Mouse (Mus musculus): Measurements from ENCODE around the gene S1pr4. TPM values are rescaled to one million over a fixed set of nuclear protein-coding genes. Genes with fewer than 3 reads are reported as not detected.

Gene S1pr4
- not detected in 2 replicates for polyA plus RNA-seq (2012; ENCODE audit: insufficient read depth, insufficient read length, low replicate concordance, missing spikeins)

- Histone ChIP-seq H3K27ac (ENCODE audit: insufficient read depth, low read depth, low read length) (no peak within 1 kb of the TSS; the same call in 1 of the 2 replicates), H3K4me1 (ENCODE audit: control insufficient read depth, insufficient read depth, low read length) (peaks cover 14% of the 10 kb centered on the region), H3K4me3 (ENCODE audit: insufficient read depth, low read depth, low read length) (peak within 1 kb of the TSS; percentile 20; the same call in 1 of the 2 replicates)
- TF ChIP-seq CTCF (IDR thresholded peaks at IDR 0.05; ENCODE audit: insufficient read depth, low read depth, low read length), result no peak
- no peak for TF ChIP-seq POLR2A (IDR thresholded peaks at IDR 0.05; ENCODE audit: insufficient read depth, low read depth, low read length)
- 80% methylated on average over 3 of the region's 3 CpGs for WGBS
These were observed at the start of gene S1pr4 for GRCm38 (mm10) chr10:81500032-81500431. Gene S1pr4, minus strand, starts transcription at chr10:81500132.

DNA sequence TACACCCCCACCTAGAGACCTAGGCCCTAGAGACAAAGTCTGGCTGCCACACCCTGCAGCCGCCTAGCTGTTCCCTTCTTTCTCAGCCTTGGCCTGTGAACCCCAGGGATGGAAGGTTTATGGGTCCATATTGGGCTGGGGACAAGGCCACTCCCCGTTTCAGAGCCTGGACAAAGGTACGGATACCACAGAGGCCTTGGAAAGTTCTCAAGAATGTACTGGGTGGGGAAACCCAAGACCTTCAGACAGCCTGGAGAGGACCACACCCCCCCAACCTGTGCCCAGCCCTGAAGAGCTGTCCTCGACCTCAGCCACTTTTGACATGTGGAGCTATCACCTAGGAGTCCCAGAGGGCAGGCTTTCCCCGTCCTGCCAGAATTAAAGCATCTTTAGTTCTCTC lies 49.0 kb upstream of the S1pr4 start:
- no peak overlapping the region for H3K27ac ChIP-seq (ENCODE audit: insufficient read depth, low read depth, low read length)
- H3K4me3 ChIP-seq (ENCODE audit: insufficient read depth, low read depth, low read length), result no peak overlapping the region
- H3K4me1 ChIP-seq (ENCODE audit: control insufficient read depth, insufficient read depth, low read length), result peaks cover 10% of the 10 kb centered on the region; the same call in 1 of the 2 replicates
- WGBS, result 76% methylated on average over 5 of the region's 5 CpGs
- TF ChIP-seq POLR2A (IDR thresholded peaks at IDR 0.05; ENCODE audit: insufficient read depth, low read depth, low read length), result no peak
- no peak for TF ChIP-seq CTCF (IDR thresholded peaks at IDR 0.05; ENCODE audit: insufficient read depth, low read depth, low read length)

- WGBS, result 94% methylated on average over 13 of the region's 13 CpGs
- Histone ChIP-seq H3K27ac (ENCODE audit: insufficient read depth, low read depth, low read length) (no peak overlapping the region), H3K4me3 (ENCODE audit: insufficient read depth, low read depth, low read length) (no peak overlapping the region), H3K4me1 (ENCODE audit: control insufficient read depth, insufficient read depth, low read length) (peaks cover 30% of the 10 kb centered on the region)
- TF ChIP-seq POLR2A (IDR thresholded peaks at IDR 0.05; ENCODE audit: insufficient read depth, low read depth, low read length) (no peak), CTCF (IDR thresholded peaks at IDR 0.05; ENCODE audit: insufficient read depth, low read depth, low read length) (no peak)
These were observed 47.0 kb upstream of the S1pr4 start for GRCm38 (mm10) chr10:81546788-81547571.

GRCm38 (mm10) chr10:81546332-81546731 lies 46.4 kb upstream of the S1pr4 start:
- no peak overlapping the region for H3K4me3 ChIP-seq (ENCODE audit: insufficient read depth, low read depth, low read length)
- H3K27ac ChIP-seq (ENCODE audit: insufficient read depth, low read depth, low read length), result no peak overlapping the region
- peaks cover 30% of the 10 kb centered on the region for H3K4me1 ChIP-seq (ENCODE audit: control insufficient read depth, insufficient read depth, low read length)
- 87% methylated on average over 5 of the region's 5 CpGs for WGBS
- no peak for TF ChIP-seq CTCF (IDR thresholded peaks at IDR 0.05; ENCODE audit: insufficient read depth, low read depth, low read length)
- no peak for TF ChIP-seq POLR2A (IDR thresholded peaks at IDR 0.05; ENCODE audit: insufficient read depth, low read depth, low read length)

DNA sequence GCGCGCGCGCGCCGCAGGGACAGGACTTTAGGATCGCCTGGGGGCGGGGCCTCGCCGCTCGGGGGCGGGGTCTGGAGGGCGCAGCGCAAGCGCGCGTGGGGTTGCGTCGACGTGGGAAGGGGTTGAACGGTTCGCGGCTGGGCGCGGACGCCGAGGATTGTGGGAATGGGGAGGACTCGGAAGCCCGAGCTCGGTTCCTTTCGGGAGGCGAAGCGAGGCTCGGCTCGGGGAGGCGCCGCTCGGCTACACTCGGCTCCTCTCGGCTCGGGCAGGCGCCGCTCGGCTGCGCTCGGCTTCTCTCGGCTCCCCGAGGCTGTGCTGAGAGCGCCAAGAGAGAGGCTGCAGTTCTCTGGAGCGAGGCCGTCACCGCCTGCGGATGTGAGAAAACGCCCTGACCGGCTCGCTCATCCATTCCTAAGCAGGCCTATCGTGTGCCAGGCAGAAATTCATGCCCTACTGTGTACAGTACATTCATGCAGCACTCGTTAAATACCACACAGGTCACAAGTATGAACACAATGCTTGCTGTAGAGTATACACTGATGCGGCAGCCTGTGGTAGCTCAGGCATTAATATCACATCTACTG lies 45.3 kb upstream of the S1pr4 start, which contains the start of gene Gna11:
TSS of gene Gna11 (minus strand) at position 30 of the 587 bp plus-strand sequence.
- H3K4me1 ChIP-seq (ENCODE audit: control insufficient read depth, insufficient read depth, low read length), result peaks cover 35% of the 10 kb centered on the region
- WGBS, result 1% methylated on average over 59 of the region's 59 CpGs
- H3K27ac ChIP-seq (ENCODE audit: insufficient read depth, low read depth, low read length), result peak within 1 kb of the TSS; percentile 91
- H3K4me3 ChIP-seq (ENCODE audit: insufficient read depth, low read depth, low read length), result peak within 1 kb of the TSS; percentile 84
- TF ChIP-seq POLR2A (IDR thresholded peaks at IDR 0.05; ENCODE audit: insufficient read depth, low read depth, low read length), result peak; percentile 46
- TF ChIP-seq CTCF (IDR thresholded peaks at IDR 0.05; ENCODE audit: insufficient read depth, low read depth, low read length), result no peak

DNA sequence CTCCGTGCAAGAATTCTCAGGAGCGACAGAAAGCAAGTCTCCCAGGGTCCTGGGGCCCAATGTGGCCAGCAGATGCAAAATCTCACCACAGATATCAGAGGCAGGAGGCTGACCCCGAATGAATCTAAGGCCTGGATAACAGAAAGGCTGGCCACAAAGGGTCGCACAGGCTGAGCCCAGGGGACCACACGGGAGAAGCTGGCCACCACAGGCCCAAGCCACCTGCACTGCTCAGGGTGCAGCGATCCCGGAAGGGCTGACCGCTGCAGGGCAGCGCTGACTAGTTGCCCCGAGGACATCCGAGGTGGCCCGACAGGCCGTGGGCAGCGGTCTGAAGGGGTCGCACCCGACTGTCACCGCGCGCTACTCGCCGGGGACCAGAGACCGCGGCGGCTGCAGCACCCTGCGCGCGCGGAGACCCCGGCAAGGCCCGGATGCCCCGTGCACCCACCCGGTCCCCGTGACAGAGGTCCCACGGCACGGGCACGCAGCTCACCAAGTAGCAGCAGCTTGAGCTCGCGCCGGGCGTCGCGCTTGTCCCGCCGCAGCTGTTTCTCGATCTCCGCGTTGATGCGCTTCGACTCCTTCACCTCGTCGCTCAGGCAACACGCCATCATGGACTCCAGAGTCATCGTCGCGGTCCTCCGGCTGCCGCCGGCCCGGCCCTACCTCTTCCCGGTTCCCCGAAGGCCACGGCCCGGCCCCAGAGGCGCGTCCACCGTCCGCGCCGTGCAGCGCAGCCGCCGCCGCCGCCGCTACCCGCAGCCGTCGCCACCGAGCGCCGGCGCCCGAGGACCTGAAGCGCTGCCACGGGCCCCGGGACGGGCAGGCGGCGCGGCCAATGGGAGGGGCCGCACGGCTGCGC lies 44.6 kb upstream of the S1pr4 start:
- TF ChIP-seq CTCF (IDR thresholded peaks at IDR 0.05; ENCODE audit: insufficient read depth, low read depth, low read length) (no peak), POLR2A (IDR thresholded peaks at IDR 0.05; ENCODE audit: insufficient read depth, low read depth, low read length) (peak; percentile 72)
- Histone ChIP-seq H3K27ac (ENCODE audit: insufficient read depth, low read depth, low read length) (peak overlapping the region; percentile 52; the same call in 1 of the 2 replicates), H3K4me1 (ENCODE audit: control insufficient read depth, insufficient read depth, low read length) (peaks cover 40% of the 10 kb centered on the region), H3K4me3 (ENCODE audit: insufficient read depth, low read depth, low read length) (peak overlapping the region; percentile 84)
- 1% methylated on average over 93 of the region's 93 CpGs for WGBS

GRCm38 (mm10) chr10:81543633-81544032 lies 43.7 kb upstream of the S1pr4 start:
- peak overlapping the region; percentile 84 for H3K4me3 ChIP-seq (ENCODE audit: insufficient read depth, low read depth, low read length)
- no peak for TF ChIP-seq CTCF (IDR thresholded peaks at IDR 0.05; ENCODE audit: insufficient read depth, low read depth, low read length)
- no peak for TF ChIP-seq POLR2A (IDR thresholded peaks at IDR 0.05; ENCODE audit: insufficient read depth, low read depth, low read length)
- no peak overlapping the region for H3K27ac ChIP-seq (ENCODE audit: insufficient read depth, low read depth, low read length)
- H3K4me1 ChIP-seq (ENCODE audit: control insufficient read depth, insufficient read depth, low read length), result peaks cover 41% of the 10 kb centered on the region
- WGBS, result 39% methylated on average over 1 of the region's 1 CpGs

DNA sequence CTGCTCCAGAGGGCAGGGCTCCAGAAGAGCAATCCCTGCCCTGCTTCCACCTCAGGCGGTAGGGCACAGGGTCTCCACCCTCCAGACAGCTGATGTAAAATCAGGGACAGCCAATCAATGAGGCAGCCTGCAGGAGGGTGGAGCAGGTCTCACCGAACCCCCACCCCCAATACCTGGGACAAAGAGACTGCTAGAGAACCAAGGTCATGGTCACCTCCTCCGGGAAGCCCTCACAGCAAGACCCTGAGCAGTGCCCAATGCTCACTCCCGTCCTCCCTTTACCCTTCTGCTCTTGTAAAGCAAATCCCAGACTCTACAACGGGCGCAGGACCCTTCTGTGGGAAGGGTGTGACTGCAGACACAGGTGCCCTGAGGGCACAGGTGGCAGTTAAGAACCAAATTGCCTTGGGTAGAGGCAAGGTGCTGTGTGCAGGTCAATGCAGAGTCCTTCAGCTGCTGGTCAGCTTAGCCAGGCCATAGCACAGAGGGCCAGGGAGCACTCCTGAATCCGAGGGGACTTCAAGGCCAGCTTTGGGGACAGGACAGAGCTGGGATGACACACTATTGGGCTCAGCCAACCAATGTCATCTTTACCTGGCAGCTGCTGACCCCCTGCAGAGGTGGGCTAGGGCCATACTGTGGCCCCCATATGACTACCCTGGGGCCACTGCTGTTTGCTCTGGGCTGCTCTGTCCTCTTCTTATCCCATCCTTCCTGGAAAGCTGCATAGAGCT lies 43.0 kb upstream of the S1pr4 start:
- Histone ChIP-seq H3K4me3 (ENCODE audit: insufficient read depth, low read depth, low read length) (peak overlapping the region; percentile 84; the same call in 1 of the 2 replicates), H3K4me1 (ENCODE audit: control insufficient read depth, insufficient read depth, low read length) (peaks cover 43% of the 10 kb centered on the region), H3K27ac (ENCODE audit: insufficient read depth, low read depth, low read length) (no peak overlapping the region)
- no peak for TF ChIP-seq CTCF (IDR thresholded peaks at IDR 0.05; ENCODE audit: insufficient read depth, low read depth, low read length)
- no peak for TF ChIP-seq POLR2A (IDR thresholded peaks at IDR 0.05; ENCODE audit: insufficient read depth, low read depth, low read length)
- WGBS, result 75% methylated on average over 7 of the region's 7 CpGs
